8 mouse cellular contexts compared by ENCODE assay signal in the genomic region with DNA sequence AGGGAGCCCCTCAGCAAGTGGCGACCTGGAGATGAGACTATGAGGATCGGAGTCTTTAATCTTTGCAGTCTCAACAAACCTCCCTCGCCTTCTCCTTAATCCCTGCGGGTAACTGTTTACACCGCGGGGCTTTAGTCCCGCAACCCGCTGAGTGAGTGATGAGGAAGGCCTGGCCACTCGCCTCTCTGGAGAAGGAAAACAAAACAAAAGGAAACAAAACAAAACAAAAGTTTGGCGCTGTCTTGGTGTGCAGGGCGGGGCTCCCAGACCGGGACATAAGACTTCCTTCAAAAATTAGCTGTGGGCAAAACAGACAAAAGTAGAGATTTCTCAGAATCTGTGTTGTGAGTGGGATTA. TPM values are rescaled to one million over a fixed set of nuclear protein-coding genes. Genes with fewer than 3 reads are reported as not detected.
DNase-seq lines count a peak whose midpoint lies in the region; ATAC-seq and TF ChIP-seq lines count a peak whose summit lies in the region.

No protein-coding gene starts in this region.

- DNase-seq in layer of hippocampus, adult 2 months (ENCODE audit: low spot score in 2 of 2) = no peak
- no peak for DNase-seq in layer of hippocampus, adult 8-10 months (ENCODE audit: low spot score in 2 of 2)
- DNase-seq in right cerebral cortex, adult 2 months (ENCODE audit: low spot score in 2 of 2) = no peak
- no peak for DNase-seq in spleen, postnatal 14 days (ENCODE audit: low spot score in 2 of 2)

- peak overlapping the region; percentile 70 for H3K27ac ChIP-seq in layer of hippocampus, adult 2 months
- H3K27ac ChIP-seq in brown adipose tissue, adult 24 weeks (replicated peaks; ENCODE audit: low read depth, low read length) = peak overlapping the region; percentile 90
- peak overlapping the region; percentile 66 for H3K27ac ChIP-seq in lung, embryonic 16.5 days (ENCODE audit: low read length)

- H3K9ac ChIP-seq in lung, embryonic 16.5 days (ENCODE audit: low read length) = peak overlapping the region; percentile 78

- ATAC-seq in hematopoietic stem cell, adult 5-6 weeks (replicated peaks in 1 of 2; ENCODE audit: insufficient read depth in 1 of 2, low FRiP score in 2 of 2, low TSS enrichment in 1 of 2, low read depth in 1 of 2, poor library complexity in 2 of 2, severe bottlenecking in 2 of 2) = peak; percentile 59 to 60
- peak; percentile 74 for ATAC-seq in lung, embryonic 16.5 days (ENCODE audit: low read depth)
- no peak for ATAC-seq in cerebellum, adult (ENCODE audit: insufficient number of reproducible peaks, low FRiP score, low TSS enrichment)

- 5% methylated on average over 12 of the region's 12 CpGs for WGBS in lung, embryonic 16.5 days

- no peaks in the 10 kb centered on the region for H3K4me1 ChIP-seq in brown adipose tissue, adult 24 weeks (ENCODE audit: control insufficient read depth, insufficient read depth, insufficient read length, low read length)
- H3K4me1 ChIP-seq in lung, embryonic 16.5 days (replicated peaks; ENCODE audit: control insufficient read depth, insufficient read depth, low read length) = peaks cover 3% of the 10 kb centered on the region; the same call in 1 of the 2 replicates

- no peak for TF ChIP-seq CTCF in layer of hippocampus, adult 2 months (conservative IDR thresholded peaks at IDR 0.05)

- H3K27me3 ChIP-seq in lung, embryonic 16.5 days (ENCODE audit: control insufficient read depth, insufficient read depth, low read depth, low read length) = no peaks in the 10 kb centered on the region

- peak overlapping the region; percentile 53 for H3K4me2 ChIP-seq in lung, embryonic 16.5 days (ENCODE audit: low read depth, low read length)

- no peaks in the 10 kb centered on the region for H3K36me3 ChIP-seq in lung, embryonic 16.5 days (ENCODE audit: control insufficient read depth, insufficient read depth, low read length)

- no peaks in the 10 kb centered on the region for H3K9me3 ChIP-seq in lung, embryonic 16.5 days (ENCODE audit: control insufficient read depth, low read length)

- peak overlapping the region; percentile 72 for H3K4me3 ChIP-seq in layer of hippocampus, adult 2 months
- H3K4me3 ChIP-seq in brown adipose tissue, adult 24 weeks (ENCODE audit: insufficient read depth, low read depth, low read length) = peak overlapping the region; percentile 99
- H3K4me3 ChIP-seq in lung, embryonic 16.5 days (ENCODE audit: low read length) = peak overlapping the region; percentile 65

RNA-seq across cellular contexts. Expression of gene Apool, which starts 0.4 kb away (rescaled TPM):
- total RNA-seq in layer of hippocampus, adult 2 months (2021) = 1 to 10 TPM; 6.0 to 6.9 TPM
- 1 to 10 TPM; 5.8 to 8.7 (median 7.5) TPM for total RNA-seq in layer of hippocampus, adult 8-10 months (2022)
- polyA plus RNA-seq in brown adipose tissue, adult 24 weeks (2012; ENCODE audit: insufficient read depth, insufficient read length, missing spikeins) = 144 and 157 TPM in 2 replicates
- total RNA-seq in hematopoietic stem cell, adult 5-6 weeks (2017) = 43.3 and 51.4 TPM in 2 replicates
- polyA plus RNA-seq in lung, embryonic 16.5 days (2015; fragmentation: Nextera tagmentation; extraction: Ambion mirVana) = 56.3 and 62.2 TPM in 2 replicates
